Mouse (Mus musculus): ENCODE measurements around the gene Hist2h2ab.
"Not testable (repeated sequence)": the region's sequence is repeated elsewhere in the genome, so short reads cannot be mapped to it uniquely, and the experiment has no call there.

Gene Hist2h2ab

GRCm38 (mm10) chr3:96237904-96238511, 18.3 kb downstream of the Hist2h2ab start:
- peak; percentile 70 for DNase-seq (ENCODE audit: low read depth)

DNA sequence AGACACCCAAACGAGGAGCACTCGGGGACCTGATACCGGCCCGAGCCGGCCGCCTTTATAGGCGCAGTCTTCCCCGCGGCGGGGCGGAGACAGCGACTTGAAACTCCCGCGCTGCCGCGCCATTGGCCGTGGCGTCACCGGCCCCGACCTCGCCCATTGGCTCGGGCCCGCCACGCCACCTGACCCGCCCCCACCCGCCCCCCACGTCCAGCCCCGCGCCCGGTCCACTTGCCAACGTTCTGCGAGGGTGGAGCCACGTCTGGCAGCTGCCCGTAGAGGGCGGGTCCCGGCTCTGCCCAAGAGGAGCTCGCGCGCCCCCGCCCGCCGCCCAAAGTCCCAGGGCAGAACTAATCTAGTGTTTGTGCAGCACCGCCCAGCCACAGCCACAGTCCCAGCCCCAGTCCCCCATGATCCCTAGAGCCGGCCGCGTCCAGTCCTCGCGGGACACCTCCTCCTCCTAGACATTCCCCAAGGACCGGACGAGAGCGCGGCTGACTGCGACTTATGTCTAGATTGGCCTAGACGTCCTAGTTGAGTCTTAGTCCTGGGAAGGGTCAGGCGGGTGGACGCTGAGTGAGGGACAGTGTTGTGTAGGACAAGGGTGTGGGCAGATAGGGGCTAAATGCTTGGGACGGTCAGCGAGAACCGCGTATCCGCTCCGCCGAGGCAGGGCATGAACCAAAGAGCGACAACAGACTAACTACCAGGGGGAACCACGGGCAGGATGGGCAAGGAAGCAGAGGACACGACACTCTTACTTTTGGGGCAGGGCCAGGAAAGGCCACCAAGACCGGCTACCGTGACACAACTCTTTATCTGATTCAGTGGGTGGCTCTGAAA, 19.5 kb downstream of the Hist2h2ab start, which contains the start of gene Hist2h3c2:
Gene Hist2h3c2, minus strand, starts transcription at position 174 of the 840 bp plus-strand sequence.
- not testable (repeated sequence) for DNase-seq (ENCODE audit: low read depth)

DNA sequence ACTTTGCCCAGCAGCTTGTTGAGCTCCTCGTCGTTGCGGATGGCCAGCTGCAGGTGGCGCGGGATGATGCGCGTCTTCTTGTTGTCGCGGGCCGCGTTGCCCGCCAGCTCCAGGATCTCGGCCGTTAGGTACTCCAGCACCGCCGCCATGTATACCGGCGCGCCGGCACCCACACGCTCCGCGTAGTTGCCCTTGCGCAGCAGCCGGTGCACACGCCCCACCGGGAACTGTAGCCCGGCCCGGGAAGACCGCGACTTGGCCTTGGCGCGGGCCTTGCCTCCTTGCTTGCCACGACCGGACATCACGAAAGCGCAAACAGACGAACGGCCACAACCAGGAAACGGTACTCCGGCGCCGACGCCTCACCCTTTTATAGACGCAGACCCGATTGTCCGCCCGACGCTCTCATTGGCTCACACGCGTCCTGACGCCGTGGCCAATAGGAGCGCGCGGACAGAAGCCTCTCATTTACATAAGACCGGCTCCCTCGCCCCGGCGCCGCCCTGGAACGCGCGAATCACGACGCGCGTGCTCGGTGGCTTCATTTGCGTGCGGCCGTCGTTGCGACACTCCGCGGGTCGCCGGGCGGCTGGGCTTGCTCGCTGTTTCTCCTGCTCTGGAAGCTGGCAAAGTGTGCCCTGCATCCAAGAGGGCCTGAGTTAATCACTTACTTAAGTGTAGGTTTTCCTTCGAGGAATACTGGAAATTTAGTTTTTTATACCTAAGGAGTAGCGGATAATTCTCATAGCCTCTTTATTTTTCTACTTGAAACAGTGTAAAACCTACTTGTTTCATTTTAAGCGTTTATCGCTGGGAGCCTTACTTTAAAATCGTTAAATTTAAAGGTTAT, 20.5 kb downstream of the Hist2h2ab start, which contains the start of gene Hist2h2aa2:
Gene Hist2h2aa2, minus strand, starts transcription at position 328 of the 850 bp plus-strand sequence.
- DNase-seq (ENCODE audit: low read depth): peak; percentile 75

DNA sequence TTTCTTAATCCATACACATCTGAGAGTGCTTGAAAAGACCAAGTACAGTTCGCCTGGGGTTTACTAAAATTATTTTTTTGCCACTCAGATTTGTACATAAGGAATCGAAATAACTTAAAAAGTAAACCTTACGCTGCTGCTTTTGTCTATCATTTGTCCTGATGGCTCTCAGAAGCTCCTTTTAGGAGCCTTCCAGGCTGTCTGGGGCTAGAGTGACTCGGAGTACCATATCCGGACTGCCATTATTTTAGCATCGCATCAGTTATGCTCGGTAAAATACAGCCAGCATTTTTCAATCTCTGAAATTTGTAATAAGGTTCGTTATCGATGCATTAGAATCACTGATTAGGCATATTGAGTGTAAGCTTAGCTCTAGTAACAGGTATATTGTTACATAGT, 21.1 kb downstream of the Hist2h2ab start:
- DNase-seq (ENCODE audit: low read depth): no peak

GRCm38 (mm10) chr3:96243921-96244572, 24.4 kb downstream of the Hist2h2ab start:
- DNase-seq (ENCODE audit: low read depth): peak; percentile 35

GRCm38 (mm10) chr3:96245003-96245886, 25.6 kb downstream of the Hist2h2ab start, which contains the start of gene Hist2h2aa1:
Hist2h2aa1 (plus strand) TSS chr3:96245497.
- DNase-seq (ENCODE audit: low read depth): peak; percentile 89

DNA sequence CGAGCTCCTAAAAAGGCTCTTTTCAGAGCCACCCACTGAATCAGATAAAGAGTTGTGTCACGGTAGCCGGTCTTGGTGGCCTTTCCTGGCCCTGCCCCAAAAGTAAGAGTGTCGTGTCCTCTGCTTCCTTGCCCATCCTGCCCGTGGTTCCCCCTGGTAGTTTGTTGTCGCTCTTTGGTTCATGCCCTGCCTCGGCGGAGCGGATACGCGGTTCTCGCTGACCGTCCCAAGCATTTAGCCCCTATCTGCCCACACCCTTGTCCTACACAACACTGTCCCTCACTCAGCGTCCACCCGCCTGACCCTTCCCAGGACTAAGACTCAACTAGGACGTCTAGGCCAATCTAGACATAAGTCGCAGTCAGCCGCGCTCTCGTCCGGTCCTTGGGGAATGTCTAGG, 26.4 kb downstream of the Hist2h2ab start:
- not testable (repeated sequence) for DNase-seq (ENCODE audit: low read depth)

DNA sequence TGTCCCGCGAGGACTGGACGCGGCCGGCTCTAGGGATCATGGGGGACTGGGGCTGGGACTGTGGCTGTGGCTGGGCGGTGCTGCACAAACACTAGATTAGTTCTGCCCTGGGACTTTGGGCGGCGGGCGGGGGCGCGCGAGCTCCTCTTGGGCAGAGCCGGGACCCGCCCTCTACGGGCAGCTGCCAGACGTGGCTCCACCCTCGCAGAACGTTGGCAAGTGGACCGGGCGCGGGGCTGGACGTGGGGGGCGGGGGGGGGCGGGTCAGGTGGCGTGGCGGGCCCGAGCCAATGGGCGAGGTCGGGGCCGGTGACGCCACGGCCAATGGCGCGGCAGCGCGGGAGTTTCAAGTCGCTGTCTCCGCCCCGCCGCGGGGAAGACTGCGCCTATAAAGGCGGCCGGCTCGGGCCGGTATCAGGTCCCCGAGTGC, 26.8 kb downstream of the Hist2h2ab start, which contains the start of gene Hist2h3c1:
Gene Hist2h3c1, plus strand, starts transcription at position 259 of the 430 bp plus-strand sequence.
- DNase-seq (ENCODE audit: low read depth): not testable (repeated sequence)

DNA sequence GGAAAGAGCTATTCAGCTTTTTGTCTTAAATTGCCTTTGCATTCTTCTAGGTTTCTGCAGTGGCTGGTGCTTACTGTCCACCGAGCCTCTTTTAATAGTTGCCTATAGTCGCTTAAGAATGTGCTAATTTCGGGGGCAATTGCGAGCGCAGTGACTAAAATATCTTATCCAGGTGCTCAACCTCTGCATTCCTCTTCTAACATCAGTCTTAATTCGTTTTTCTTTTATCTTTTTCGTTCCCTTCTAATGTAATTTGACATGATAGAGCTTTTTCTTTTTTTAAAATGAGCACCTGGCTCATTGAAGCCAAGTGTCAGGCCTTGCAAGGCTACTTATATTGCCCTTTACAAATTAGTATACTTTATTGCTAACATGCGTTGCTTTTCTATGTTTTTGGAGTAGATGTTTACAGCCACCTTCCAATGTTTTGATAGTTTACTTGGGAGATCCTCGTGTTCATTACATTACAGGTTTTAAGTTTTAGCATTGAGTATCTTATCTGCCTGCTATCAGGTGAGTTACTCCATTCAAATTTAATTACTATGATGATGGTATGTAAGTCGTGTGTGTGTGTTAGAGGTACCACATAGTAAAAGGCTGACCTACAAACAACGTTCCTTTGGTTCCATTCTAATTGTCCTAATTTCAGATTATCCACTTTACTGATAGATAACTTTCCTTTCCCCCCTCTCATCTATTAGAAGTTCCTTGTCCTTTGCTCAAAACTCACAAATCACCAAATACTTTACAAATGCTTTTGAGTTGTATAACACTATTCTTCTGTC, 27.9 kb downstream of the Hist2h2ab start:
- DNase-seq (ENCODE audit: low read depth): peak; percentile 52

GRCm38 (mm10) chr3:96248141-96249033, 28.7 kb downstream of the Hist2h2ab start:
- peak; percentile 22 for DNase-seq (ENCODE audit: low read depth)

GRCm38 (mm10) chr3:96249034-96249345, 29.3 kb downstream of the Hist2h2ab start:
- DNase-seq (ENCODE audit: low read depth): no peak

DNA sequence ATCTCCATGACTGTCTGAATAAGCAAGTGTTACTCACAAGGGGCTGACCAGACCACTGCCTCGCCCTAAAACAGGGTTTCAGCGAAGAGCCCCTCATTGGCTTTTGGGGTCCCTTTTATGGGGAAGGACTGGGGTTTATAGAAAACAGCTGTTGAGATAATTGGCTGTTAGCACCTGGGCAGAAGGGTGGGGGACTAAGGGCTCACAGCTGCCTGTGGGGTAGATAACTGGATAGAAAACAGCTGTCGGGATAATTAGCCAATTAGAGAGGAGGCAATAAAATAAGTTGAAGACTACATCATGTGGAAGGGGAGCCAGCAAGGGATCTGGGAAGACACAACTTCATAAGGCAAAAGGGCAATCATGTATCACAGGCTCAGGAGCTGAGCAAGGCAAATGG, 31.2 kb downstream of the Hist2h2ab start:
- DNase-seq (ENCODE audit: low read depth): peak; percentile 5

DNA sequence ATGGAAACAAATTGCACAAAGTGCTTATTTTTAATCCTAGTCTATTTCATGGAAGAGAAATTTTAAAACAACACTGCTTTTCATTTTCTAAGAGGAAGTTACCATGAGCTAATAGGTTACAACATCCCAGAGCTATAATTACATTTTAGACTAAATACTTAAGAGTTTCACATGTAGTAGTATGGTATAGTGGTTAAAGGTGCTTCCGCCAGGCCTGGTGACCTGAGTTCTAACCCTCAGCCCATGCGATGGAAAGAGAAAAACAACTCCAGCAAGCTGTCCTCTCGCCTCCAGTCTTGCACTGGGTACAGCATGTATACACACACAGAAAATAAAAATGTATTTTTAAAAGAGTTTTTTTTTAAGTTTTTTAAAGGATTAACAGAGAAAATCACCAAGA, 32.1 kb downstream of the Hist2h2ab start:
- DNase-seq (ENCODE audit: low read depth): peak; percentile 14

- DNase-seq (ENCODE audit: low read depth): no peak
These were observed 35.2 kb downstream of the Hist2h2ab start for GRCm38 (mm10) chr3:96254683-96255355.

GRCm38 (mm10) chr3:96255926-96256593, 36.4 kb downstream of the Hist2h2ab start:
- DNase-seq (ENCODE audit: low read depth): peak; percentile 57

GRCm38 (mm10) chr3:96257190-96257589, 37.5 kb downstream of the Hist2h2ab start:
- no peak for DNase-seq (ENCODE audit: low read depth)

DNA sequence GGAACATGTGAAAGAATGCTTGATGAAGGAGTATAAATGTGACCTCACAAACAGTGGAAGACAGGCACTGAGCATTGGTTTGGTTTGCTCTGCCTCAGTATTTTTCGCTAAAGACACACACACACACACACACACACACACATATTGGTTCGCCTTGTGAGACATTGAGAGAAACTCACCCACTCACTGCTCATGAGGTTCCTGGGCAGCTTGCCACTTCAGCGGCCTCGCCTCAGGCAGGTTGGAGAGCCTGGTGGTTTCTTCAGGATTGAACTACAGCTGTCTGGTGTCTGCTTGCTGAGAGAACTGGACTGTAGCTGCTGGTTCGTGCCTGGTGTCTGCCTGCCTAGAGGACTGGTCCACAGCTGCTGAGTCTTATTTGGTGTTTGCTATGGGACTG, 40.6 kb downstream of the Hist2h2ab start:
- no peak for DNase-seq (ENCODE audit: low read depth)

- no peak for DNase-seq (ENCODE audit: low read depth)
These were observed 42.0 kb downstream of the Hist2h2ab start for GRCm38 (mm10) chr3:96261623-96262022.

All from induced T-regulatory cell, adult 2 months (primary cell).